Mouse (Mus musculus): ENCODE results near the gene Irs2. TPM values are rescaled to one million over a fixed set of nuclear protein-coding genes. Genes with fewer than 3 reads are reported as not detected.

Irs2 gene
- polyA plus RNA-seq, 1 experiment: 2.8 TPM

GRCm38 (mm10) chr8:10952706-10953105 lies 55.6 kb downstream of the Irs2 start:
- no peaks in the 10 kb centered on the region for H3K36me3 ChIP-seq (ENCODE audit: control insufficient read depth)
- H3K4me3 ChIP-seq (replicated peaks): no peak overlapping the region
- no peaks in the 10 kb centered on the region; the same call in 1 of the 2 replicates for H3K4me1 ChIP-seq (ENCODE audit: control insufficient read depth)
- TF ChIP-seq GATA1 (IDR thresholded peaks at IDR 0.05; ENCODE audit: low read length) (no peak), TAL1 (IDR thresholded peaks at IDR 0.05; ENCODE audit: low read length) (no peak)
- peaks cover 2% of the 10 kb centered on the region; the same call in 1 of the 2 replicates for H3K27me3 ChIP-seq (ENCODE audit: control insufficient read depth)
- no peaks in the 10 kb centered on the region for H3K9me3 ChIP-seq (ENCODE audit: control insufficient read depth, low read length)

GRCm38 (mm10) chr8:10952235-10952634 lies 56.0 kb downstream of the Irs2 start:
- TF ChIP-seq GATA1 (IDR thresholded peaks at IDR 0.05; ENCODE audit: low read length): no peak
- Histone ChIP-seq H3K36me3 (ENCODE audit: control insufficient read depth) (no peaks in the 10 kb centered on the region), H3K4me1 (ENCODE audit: control insufficient read depth) (no peaks in the 10 kb centered on the region; the same call in 1 of the 2 replicates), H3K4me3 (replicated peaks) (no peak overlapping the region), H3K27me3 (ENCODE audit: control insufficient read depth) (peaks cover 2% of the 10 kb centered on the region; the same call in 1 of the 2 replicates), H3K9me3 (ENCODE audit: control insufficient read depth, low read length) (no peaks in the 10 kb centered on the region)

GRCm38 (mm10) chr8:10951567-10951966 lies 56.7 kb downstream of the Irs2 start:
- Histone ChIP-seq H3K9me3 (ENCODE audit: control insufficient read depth, low read length) (no peaks in the 10 kb centered on the region), H3K27me3 (ENCODE audit: control insufficient read depth) (peaks cover 1% of the 10 kb centered on the region; the same call in 1 of the 2 replicates), H3K4me3 (replicated peaks) (no peak overlapping the region), H3K36me3 (ENCODE audit: control insufficient read depth) (no peaks in the 10 kb centered on the region), H3K4me1 (ENCODE audit: control insufficient read depth) (peaks cover 6% of the 10 kb centered on the region)
- TF ChIP-seq TAL1 (IDR thresholded peaks at IDR 0.05; ENCODE audit: low read length): no peak
- no peak for TF ChIP-seq GATA1 (IDR thresholded peaks at IDR 0.05; ENCODE audit: low read length)

GRCm38 (mm10) chr8:10945939-10946740 lies 62.1 kb downstream of the Irs2 start:
- Histone ChIP-seq H3K36me3 (ENCODE audit: control insufficient read depth) (no peaks in the 10 kb centered on the region), H3K9me3 (ENCODE audit: control insufficient read depth, low read length) (no peaks in the 10 kb centered on the region), H3K4me3 (replicated peaks) (peak overlapping the region; percentile 33), H3K4me1 (ENCODE audit: control insufficient read depth) (peaks cover 18% of the 10 kb centered on the region), H3K27me3 (ENCODE audit: control insufficient read depth) (no peaks in the 10 kb centered on the region)
- no peak for TF ChIP-seq GATA1 (IDR thresholded peaks at IDR 0.05; ENCODE audit: low read length)

GRCm38 (mm10) chr8:10945490-10945889 lies 62.8 kb downstream of the Irs2 start:
- H3K4me1 ChIP-seq (ENCODE audit: control insufficient read depth): peaks cover 18% of the 10 kb centered on the region
- no peaks in the 10 kb centered on the region for H3K36me3 ChIP-seq (ENCODE audit: control insufficient read depth)
- no peak overlapping the region for H3K4me3 ChIP-seq (replicated peaks)
- H3K9me3 ChIP-seq (ENCODE audit: control insufficient read depth, low read length): no peaks in the 10 kb centered on the region
- no peaks in the 10 kb centered on the region for H3K27me3 ChIP-seq (ENCODE audit: control insufficient read depth)
- TF ChIP-seq GATA1 (IDR thresholded peaks at IDR 0.05; ENCODE audit: low read length) (no peak), TAL1 (IDR thresholded peaks at IDR 0.05; ENCODE audit: low read length) (no peak)

GRCm38 (mm10) chr8:10943314-10944060 lies 64.8 kb downstream of the Irs2 start:
- H3K36me3 ChIP-seq (ENCODE audit: control insufficient read depth): no peaks in the 10 kb centered on the region
- TF ChIP-seq TAL1 (IDR thresholded peaks at IDR 0.05; ENCODE audit: low read length): no peak
- no peak for TF ChIP-seq GATA1 (IDR thresholded peaks at IDR 0.05; ENCODE audit: low read length)
- peaks cover 2% of the 10 kb centered on the region; the same call in 1 of the 2 replicates for H3K27me3 ChIP-seq (ENCODE audit: control insufficient read depth)
- peaks cover 18% of the 10 kb centered on the region for H3K4me1 ChIP-seq (ENCODE audit: control insufficient read depth)
- H3K9me3 ChIP-seq (ENCODE audit: control insufficient read depth, low read length): no peaks in the 10 kb centered on the region
- H3K4me3 ChIP-seq (replicated peaks): no peak overlapping the region

GRCm38 (mm10) chr8:10939883-10940282 lies 68.4 kb downstream of the Irs2 start:
- H3K36me3 ChIP-seq (ENCODE audit: control insufficient read depth): no peaks in the 10 kb centered on the region
- no peaks in the 10 kb centered on the region for H3K9me3 ChIP-seq (ENCODE audit: control insufficient read depth, low read length)
- H3K27me3 ChIP-seq (ENCODE audit: control insufficient read depth): peaks cover 5% of the 10 kb centered on the region
- no peak overlapping the region for H3K4me3 ChIP-seq (replicated peaks)
- no peaks in the 10 kb centered on the region for H3K4me1 ChIP-seq (ENCODE audit: control insufficient read depth)
- TF ChIP-seq GATA1 (IDR thresholded peaks at IDR 0.05; ENCODE audit: low read length) (no peak), TAL1 (IDR thresholded peaks at IDR 0.05; ENCODE audit: low read length) (no peak)

GRCm38 (mm10) chr8:10939210-10939782 lies 69.0 kb downstream of the Irs2 start:
- TF ChIP-seq GATA1 (IDR thresholded peaks at IDR 0.05; ENCODE audit: low read length) (no peak), TAL1 (IDR thresholded peaks at IDR 0.05; ENCODE audit: low read length) (no peak)
- Histone ChIP-seq H3K4me3 (replicated peaks) (no peak overlapping the region), H3K36me3 (ENCODE audit: control insufficient read depth) (no peaks in the 10 kb centered on the region), H3K4me1 (ENCODE audit: control insufficient read depth) (no peaks in the 10 kb centered on the region), H3K9me3 (ENCODE audit: control insufficient read depth, low read length) (no peaks in the 10 kb centered on the region), H3K27me3 (ENCODE audit: control insufficient read depth) (peaks cover 5% of the 10 kb centered on the region)

- no peak for TF ChIP-seq TAL1 (IDR thresholded peaks at IDR 0.05; ENCODE audit: low read length)
- no peak for TF ChIP-seq GATA1 (IDR thresholded peaks at IDR 0.05; ENCODE audit: low read length)
- Histone ChIP-seq H3K27me3 (ENCODE audit: control insufficient read depth) (peaks cover 5% of the 10 kb centered on the region), H3K36me3 (ENCODE audit: control insufficient read depth) (no peaks in the 10 kb centered on the region), H3K4me1 (ENCODE audit: control insufficient read depth) (no peaks in the 10 kb centered on the region), H3K9me3 (ENCODE audit: control insufficient read depth, low read length) (no peaks in the 10 kb centered on the region), H3K4me3 (replicated peaks) (no peak overlapping the region)
These were observed 70.0 kb downstream of the Irs2 start for GRCm38 (mm10) chr8:10938284-10938683.
